Mouse (Mus musculus) embryonic facial prominence, embryonic 12.5 days (tissue): Measurements from ENCODE around the gene Thada. TPM values are rescaled to one million over a fixed set of nuclear protein-coding genes. Genes with fewer than 3 reads are reported as not detected.

Experiments used
- ATAC-seq: fragments of 200-750 bp; cut with Nextera tagmentation; 2 replicates; pipeline ENCODE4 v1.8.0; 2017; ENCODE audit not compliant: insufficient number of reproducible peaks, insufficient read depth, low FRiP score, low TSS enrichment
- H3K27ac ChIP-seq: fragments of 300-500 bp; sonication (generic); 2 replicates; pipeline ENCODE4 v1.5.1; 2016; ENCODE audit warnings: mild to moderate bottlenecking
- H3K27me3 ChIP-seq: fragments of 300-500 bp; sonication (generic); 2 replicates; pipeline ENCODE4 v1.6.1; 2016; ENCODE audit warnings: mild to moderate bottlenecking, moderate library complexity
- H3K36me3 ChIP-seq: fragments of 300-500 bp; sonication (generic); 2 replicates; pipeline ENCODE4 v1.6.1; 2016; ENCODE audit warnings: mild to moderate bottlenecking
- H3K4me1 ChIP-seq: fragments of 300-500 bp; sonication (generic); 2 replicates; pipeline ENCODE4 v1.6.1; 2016
- H3K4me2 ChIP-seq: fragments of 300-500 bp; sonication (generic); replicated peaks from 2 replicates; pipeline ENCODE4 v1.6.1; 2016; ENCODE audit warnings: mild to moderate bottlenecking, moderate library complexity
- H3K4me3 ChIP-seq: fragments of 300-500 bp; sonication (generic); 2 replicates; pipeline ENCODE4 v1.5.1; 2016; ENCODE audit warnings: mild to moderate bottlenecking
- H3K9ac ChIP-seq: fragments of 300-500 bp; sonication (generic); 2 replicates; pipeline ENCODE4 v1.6.1; 2016; ENCODE audit warnings: mild to moderate bottlenecking, moderate library complexity
- H3K9me3 ChIP-seq: fragments of 300-500 bp; sonication (generic); 2 replicates; pipeline ENCODE4 v1.6.1; 2016; ENCODE audit warnings: mild to moderate bottlenecking, moderate library complexity
- WGBS: fragments of 180-500 bp; shearing (Covaris S2); methylation state at CpG from one replicate; pipeline ENCODE4 v1.1.7; 2016; 5-methylcytosine and 5-hydroxymethylcytosine counted together
- polyA plus RNA-seq: library from polyadenylated mRNA; unstranded; fragments of >200 nt; fragmentation: Nextera tagmentation; extraction: Ambion mirVana; gene quantifications from 2 replicates; pipeline ENCODE4 v1.2.1, GENCODE M21; 2016

Thada gene
- polyA plus RNA-seq, 1 experiment from 2014 or later = 10.2 TPM

GRCm38 (mm10) chr17:84497972-84498604, 32.1 kb upstream of the Thada start:
- no peak overlapping the region for H3K4me3 ChIP-seq
- no peak overlapping the region for H3K27ac ChIP-seq
- 50% methylated on average over 3 of the region's 3 CpGs for WGBS
- H3K36me3 ChIP-seq = no peaks in the 10 kb centered on the region
- no peak for ATAC-seq
- no peaks in the 10 kb centered on the region for H3K9me3 ChIP-seq
- no peaks in the 10 kb centered on the region for H3K27me3 ChIP-seq
- no peak overlapping the region for H3K4me2 ChIP-seq
- H3K9ac ChIP-seq = no peak overlapping the region
- H3K4me1 ChIP-seq = no peaks in the 10 kb centered on the region

- H3K4me3 ChIP-seq = no peak overlapping the region
- H3K9me3 ChIP-seq = no peaks in the 10 kb centered on the region
- WGBS = 78% methylated on average over 2 of the region's 2 CpGs
- no peaks in the 10 kb centered on the region for H3K36me3 ChIP-seq
- H3K9ac ChIP-seq = no peak overlapping the region
- H3K27me3 ChIP-seq = no peaks in the 10 kb centered on the region
- no peak overlapping the region for H3K27ac ChIP-seq
- H3K4me2 ChIP-seq = no peak overlapping the region
- ATAC-seq = no peak
- H3K4me1 ChIP-seq = no peaks in the 10 kb centered on the region
These were observed 31.6 kb upstream of the Thada start for GRCm38 (mm10) chr17:84497559-84497958.

GRCm38 (mm10) chr17:84497026-84497425, 31.0 kb upstream of the Thada start:
- Histone ChIP-seq H3K9me3 (no peaks in the 10 kb centered on the region), H3K4me2 (no peak overlapping the region), H3K27ac (no peak overlapping the region), H3K9ac (no peak overlapping the region), H3K4me3 (no peak overlapping the region), H3K36me3 (no peaks in the 10 kb centered on the region), H3K27me3 (no peaks in the 10 kb centered on the region), H3K4me1 (no peaks in the 10 kb centered on the region)
- WGBS = 88% methylated on average over 5 of the region's 5 CpGs
- no peak for ATAC-seq

DNA sequence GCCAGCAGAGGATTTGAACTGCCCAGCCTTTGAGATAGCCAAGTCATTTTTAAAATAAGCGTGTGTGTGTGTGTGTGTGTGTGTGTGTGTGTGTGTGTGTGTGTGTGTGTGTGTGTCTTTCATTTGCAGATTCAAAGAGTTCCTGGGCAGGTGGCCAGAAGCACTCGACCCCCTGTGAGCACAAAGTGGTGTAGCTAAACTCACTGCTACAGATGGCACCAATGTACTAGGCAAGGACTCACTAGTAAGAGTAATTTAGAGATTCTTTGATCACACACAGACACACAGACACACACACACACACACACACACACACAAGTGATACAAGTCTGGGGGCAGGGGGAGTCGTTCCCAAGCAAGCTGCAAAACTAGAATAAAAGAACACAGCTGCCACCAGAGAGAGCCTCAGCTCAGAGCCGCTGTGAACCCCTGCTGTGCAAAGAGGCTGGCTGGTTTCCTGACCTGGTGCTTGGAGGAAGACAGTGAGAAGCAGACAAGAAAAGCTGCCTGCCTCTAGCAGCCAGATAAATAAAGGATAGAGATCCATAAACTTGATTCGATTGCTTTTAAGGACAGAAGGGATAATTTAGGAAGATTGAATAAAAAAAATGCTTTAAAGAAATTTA, 26.4 kb upstream of the Thada start:
- H3K27me3 ChIP-seq = no peaks in the 10 kb centered on the region
- H3K4me2 ChIP-seq = no peak overlapping the region
- no peak overlapping the region for H3K9ac ChIP-seq
- 41% methylated on average over 5 of the region's 5 CpGs for WGBS
- no peak overlapping the region for H3K27ac ChIP-seq
- H3K36me3 ChIP-seq = no peaks in the 10 kb centered on the region
- H3K4me3 ChIP-seq = no peak overlapping the region
- H3K9me3 ChIP-seq = no peaks in the 10 kb centered on the region; the same call in 1 of the 2 replicates
- ATAC-seq = no peak
- no peaks in the 10 kb centered on the region for H3K4me1 ChIP-seq

- Histone ChIP-seq H3K27ac (no peak overlapping the region), H3K4me1 (no peaks in the 10 kb centered on the region), H3K27me3 (no peaks in the 10 kb centered on the region), H3K9ac (no peak overlapping the region), H3K36me3 (no peaks in the 10 kb centered on the region), H3K9me3 (no peaks in the 10 kb centered on the region; the same call in 1 of the 2 replicates), H3K4me3 (no peak overlapping the region), H3K4me2 (no peak overlapping the region)
- no peak for ATAC-seq
- 78% methylated on average over 2 of the region's 2 CpGs for WGBS
These were observed 21.4 kb upstream of the Thada start for GRCm38 (mm10) chr17:84487415-84487814.

GRCm38 (mm10) chr17:84483673-84484320, 17.8 kb upstream of the Thada start:
- no peak for ATAC-seq
- no peak overlapping the region for H3K27ac ChIP-seq
- H3K9ac ChIP-seq = no peak overlapping the region
- WGBS = 71% methylated on average over 6 of the region's 6 CpGs
- H3K36me3 ChIP-seq = no peaks in the 10 kb centered on the region
- no peaks in the 10 kb centered on the region for H3K9me3 ChIP-seq
- H3K27me3 ChIP-seq = no peaks in the 10 kb centered on the region
- no peak overlapping the region for H3K4me2 ChIP-seq
- H3K4me3 ChIP-seq = no peak overlapping the region
- H3K4me1 ChIP-seq = no peaks in the 10 kb centered on the region

DNA sequence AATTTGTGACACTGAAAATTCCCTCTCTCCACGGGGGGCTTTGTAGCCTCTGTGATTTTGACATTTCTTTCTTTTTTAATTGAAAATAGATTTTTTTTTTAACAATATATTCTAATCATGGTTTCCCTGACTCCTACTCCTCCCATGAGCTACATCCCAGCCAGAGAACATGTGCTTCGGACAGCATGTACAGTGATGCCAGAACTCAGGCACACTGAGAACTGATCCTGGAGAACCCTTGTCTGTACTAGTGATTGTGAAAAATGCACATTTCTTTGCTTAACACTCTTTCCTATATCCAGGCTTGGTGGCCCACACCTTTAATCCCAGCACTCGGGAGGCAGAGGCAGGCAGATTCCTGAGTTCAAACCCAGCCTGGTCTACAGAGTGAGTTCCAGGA, 16.8 kb upstream of the Thada start:
- H3K27me3 ChIP-seq = no peaks in the 10 kb centered on the region
- no peak overlapping the region for H3K27ac ChIP-seq
- ATAC-seq = no peak
- H3K4me1 ChIP-seq = no peaks in the 10 kb centered on the region
- H3K4me3 ChIP-seq = no peak overlapping the region
- H3K36me3 ChIP-seq = no peaks in the 10 kb centered on the region
- H3K9me3 ChIP-seq = no peaks in the 10 kb centered on the region
- H3K9ac ChIP-seq = no peak overlapping the region
- 84% methylated on average over 3 of the region's 3 CpGs for WGBS
- H3K4me2 ChIP-seq = no peak overlapping the region

DNA sequence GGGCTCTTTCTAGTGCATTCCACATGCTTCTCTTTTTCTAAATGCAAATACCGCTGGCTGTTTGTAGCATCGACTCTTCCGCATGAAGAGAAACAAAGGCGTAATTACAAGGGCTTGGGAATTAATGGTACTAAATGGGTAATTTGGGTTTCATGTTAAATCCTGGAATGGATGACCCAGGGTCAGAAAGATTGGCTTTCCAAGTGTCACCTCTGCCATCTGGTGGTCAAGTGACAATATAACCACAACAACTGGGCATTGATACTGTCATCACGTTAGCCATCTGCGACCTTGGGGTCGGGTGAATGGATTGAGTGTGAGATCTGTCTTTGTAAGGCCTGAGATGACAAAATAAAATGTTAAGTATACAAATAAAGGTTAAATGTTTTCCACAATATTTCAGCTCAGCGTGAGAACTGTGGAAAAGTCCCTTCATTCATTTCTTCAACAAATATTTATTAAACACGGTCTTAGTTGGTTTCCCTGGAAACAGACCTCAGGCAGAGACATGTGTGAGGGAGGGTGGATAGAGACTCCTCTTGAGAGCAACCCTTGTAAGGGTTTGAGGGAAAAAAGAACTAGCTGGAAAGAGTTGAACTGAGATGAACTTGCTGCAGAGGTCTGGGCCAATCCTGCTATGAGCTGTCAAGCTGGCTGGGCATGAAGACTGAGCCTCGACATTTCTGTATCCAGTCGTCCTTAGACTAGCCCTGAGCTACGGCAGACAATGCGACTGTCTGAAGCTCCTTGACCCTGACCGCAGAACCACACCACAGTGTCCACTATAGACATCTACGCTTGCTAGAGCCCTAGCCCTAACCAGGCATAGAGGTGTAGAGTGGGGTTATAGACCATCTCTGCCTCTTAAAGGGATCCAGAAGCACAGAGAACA, 14.7 kb upstream of the Thada start:
- Histone ChIP-seq H3K9ac (no peak overlapping the region), H3K27me3 (no peaks in the 10 kb centered on the region), H3K4me3 (no peak overlapping the region), H3K4me1 (no peaks in the 10 kb centered on the region), H3K9me3 (no peaks in the 10 kb centered on the region), H3K4me2 (no peak overlapping the region), H3K27ac (no peak overlapping the region), H3K36me3 (no peaks in the 10 kb centered on the region)
- WGBS = 50% methylated on average over 15 of the region's 15 CpGs
- ATAC-seq = no peak

- Histone ChIP-seq H3K27ac (no peak overlapping the region), H3K4me3 (no peak overlapping the region), H3K4me1 (no peaks in the 10 kb centered on the region), H3K9me3 (no peaks in the 10 kb centered on the region), H3K27me3 (no peaks in the 10 kb centered on the region), H3K9ac (no peak overlapping the region), H3K36me3 (no peaks in the 10 kb centered on the region), H3K4me2 (no peak overlapping the region)
- 79% methylated on average over 4 of the region's 4 CpGs for WGBS
- ATAC-seq = no peak
These were observed 12.3 kb upstream of the Thada start for GRCm38 (mm10) chr17:84478276-84478675.

DNA sequence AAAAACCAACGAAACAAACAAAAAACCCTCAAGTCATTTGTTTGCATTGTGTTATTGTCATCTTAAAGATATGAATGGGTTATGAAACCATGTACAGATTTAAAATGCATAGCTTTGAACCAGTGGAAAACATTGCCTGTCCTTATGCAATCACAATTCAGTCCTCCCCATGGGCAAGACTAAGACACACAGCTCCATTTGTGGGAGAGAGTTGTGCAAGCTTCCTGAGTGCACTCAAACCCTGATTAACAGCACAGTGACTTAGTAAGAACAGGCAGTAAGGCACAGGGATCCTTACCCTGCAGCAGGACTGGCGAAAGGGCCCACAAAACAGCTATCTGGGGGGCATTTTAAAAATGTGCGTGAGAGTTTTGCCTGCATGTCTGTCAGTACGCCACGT, 11.2 kb upstream of the Thada start:
- no peak overlapping the region; the same call in 1 of the 2 replicates for H3K9ac ChIP-seq
- ATAC-seq = no peak
- H3K4me2 ChIP-seq = no peak overlapping the region
- no peaks in the 10 kb centered on the region for H3K9me3 ChIP-seq
- WGBS = 86% methylated on average over 5 of the region's 5 CpGs
- no peaks in the 10 kb centered on the region for H3K4me1 ChIP-seq
- no peaks in the 10 kb centered on the region for H3K36me3 ChIP-seq
- H3K4me3 ChIP-seq = no peak overlapping the region
- H3K27me3 ChIP-seq = no peaks in the 10 kb centered on the region
- H3K27ac ChIP-seq = no peak overlapping the region

- H3K36me3 ChIP-seq = no peaks in the 10 kb centered on the region
- no peaks in the 10 kb centered on the region for H3K9me3 ChIP-seq
- no peak overlapping the region for H3K27ac ChIP-seq
- H3K4me2 ChIP-seq = no peak overlapping the region
- no peak for ATAC-seq
- H3K9ac ChIP-seq = no peak overlapping the region
- WGBS = 57% methylated on average over 4 of the region's 4 CpGs
- no peak overlapping the region for H3K4me3 ChIP-seq
- no peaks in the 10 kb centered on the region for H3K27me3 ChIP-seq
- no peaks in the 10 kb centered on the region for H3K4me1 ChIP-seq
These were observed 8.3 kb upstream of the Thada start for GRCm38 (mm10) chr17:84474312-84474711.
